Mouse (Mus musculus) right cerebral cortex, postnatal 36 days (tissue): ENCODE measurements around the gene Nepro.

ENCODE experiments used
- DNase-seq, 2 experiments: peaks; one replicate each; pipeline ENCODE4 v3.0.0; 2022; ENCODE audit warnings: low spot score in 2 of 2, mixed read lengths in 1 of 2

Nepro gene

DNA sequence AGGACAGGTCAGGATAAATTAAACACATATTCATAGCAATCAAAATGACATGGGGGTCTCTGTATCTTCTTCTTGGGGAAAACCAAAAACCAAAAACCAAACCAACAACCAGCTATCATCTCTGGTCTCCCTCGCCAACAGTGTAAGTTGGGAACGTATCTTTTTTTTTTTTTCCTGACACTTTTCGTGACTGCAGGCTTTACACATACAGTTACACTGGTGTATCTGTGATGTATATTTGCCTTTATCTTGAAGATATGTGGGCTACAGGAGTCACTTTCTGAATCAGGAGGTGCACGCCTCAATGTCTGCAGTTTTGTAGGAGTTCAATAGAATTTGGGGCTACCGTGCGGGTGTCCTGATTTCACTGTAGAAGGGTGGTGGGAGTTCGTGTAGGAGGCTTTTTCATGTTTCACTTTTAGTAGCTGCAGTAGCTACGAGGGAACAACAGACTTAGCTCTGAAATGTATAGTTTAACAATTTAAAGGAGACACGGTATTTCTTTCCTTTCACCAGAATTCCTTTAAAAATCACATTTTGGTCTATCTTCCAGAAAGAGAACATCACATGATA lies 42.3 kb downstream of the Nepro start:
- peak in 1 of 2 experiments; percentile 38 for DNase-seq

DNA sequence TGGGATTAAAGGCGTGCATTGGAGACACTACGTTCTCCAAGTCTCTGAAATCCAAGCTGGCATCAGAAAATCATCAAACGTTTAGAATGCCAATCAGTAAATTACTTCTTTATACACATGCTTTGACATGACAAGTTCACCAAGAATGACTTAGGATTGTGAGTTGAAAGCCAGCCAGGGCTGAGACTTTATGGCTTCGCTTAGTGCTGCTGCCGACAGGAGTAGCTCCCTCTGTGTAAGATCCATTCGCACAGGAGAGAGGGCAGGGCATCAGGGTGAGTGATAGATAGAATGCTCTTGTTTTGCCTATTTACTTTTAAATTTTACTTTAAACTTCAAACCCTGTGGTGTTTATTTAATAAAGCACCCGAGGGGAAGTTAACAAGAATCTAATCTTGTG lies 43.4 kb downstream of the Nepro start:
- DNase-seq, result no peak

DNA sequence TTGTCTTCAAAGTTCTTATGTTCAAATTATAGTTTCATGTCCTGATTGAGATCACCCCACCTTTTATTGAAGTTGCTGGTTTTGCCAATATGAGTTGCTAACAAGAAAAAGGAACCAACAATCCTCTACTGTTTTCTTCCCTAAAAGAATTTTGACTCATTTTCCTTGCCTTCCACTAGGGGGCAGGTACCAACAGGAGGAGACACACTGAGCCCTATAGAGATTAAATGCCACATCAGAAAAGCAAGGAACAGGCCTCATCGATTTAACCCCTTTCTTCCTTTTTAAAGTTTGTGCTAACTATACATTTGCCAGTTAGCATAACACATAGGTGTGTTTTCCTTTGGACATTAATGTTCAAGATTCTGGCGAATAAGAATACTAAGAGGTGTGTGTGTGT lies 43.9 kb downstream of the Nepro start:
- no peak for DNase-seq

DNA sequence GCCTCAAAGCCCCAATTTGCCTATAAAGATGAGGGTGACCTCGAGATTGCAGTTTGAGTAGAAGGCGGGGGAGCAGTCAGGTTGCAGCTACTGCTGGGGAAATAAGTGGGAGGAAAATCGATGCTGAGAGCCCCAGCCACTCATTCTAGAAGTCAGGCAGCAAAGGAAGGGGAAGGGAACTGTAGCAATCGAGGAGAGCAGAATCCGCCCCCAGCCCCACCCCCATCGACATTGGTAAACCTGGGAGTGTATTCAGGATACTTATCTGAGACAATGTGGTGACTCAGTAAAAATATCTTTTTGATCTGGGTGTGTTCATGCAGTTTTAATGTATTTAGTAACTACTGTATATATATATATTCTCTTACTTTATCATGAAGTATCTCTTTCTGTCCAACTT lies 48.5 kb downstream of the Nepro start:
- DNase-seq, result no peak

DNA sequence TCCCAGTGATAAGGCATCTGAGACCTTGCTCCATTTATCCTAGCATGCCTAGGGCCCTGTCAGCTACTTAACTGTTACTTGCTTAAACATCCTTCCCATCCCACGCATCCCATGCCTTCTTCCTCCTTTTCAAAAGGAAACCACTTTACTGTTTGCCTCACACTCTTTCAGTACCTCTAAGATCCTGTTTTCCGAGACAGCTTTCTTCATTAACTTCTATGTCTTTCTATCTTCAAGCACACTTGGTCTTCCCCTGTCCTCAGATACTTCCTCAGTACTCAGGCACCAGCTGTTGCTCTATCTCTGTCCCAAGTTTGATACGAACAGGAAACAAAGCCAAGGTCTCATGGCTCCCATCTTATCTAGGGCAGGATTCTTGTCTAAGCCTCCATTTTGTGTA lies 49.6 kb downstream of the Nepro start:
- DNase-seq, result no peak

DNA sequence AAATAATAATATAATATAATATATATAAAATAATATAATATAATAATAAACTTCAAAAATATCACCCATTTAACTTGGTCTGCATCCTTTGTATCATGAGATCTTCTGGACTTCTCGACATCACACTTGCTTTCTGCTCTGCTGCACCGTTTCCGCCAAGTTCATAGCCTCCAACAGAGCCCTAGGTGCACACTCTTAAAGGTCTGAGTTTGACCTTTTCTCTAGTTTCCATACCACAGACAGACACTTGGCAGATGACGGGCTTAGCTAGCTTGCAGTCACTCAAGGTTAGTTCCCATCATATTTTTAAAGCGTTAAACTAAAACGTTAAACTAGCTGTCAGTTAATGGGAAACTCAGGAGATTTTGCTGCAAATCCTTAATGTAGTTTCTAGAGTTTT lies 50.1 kb downstream of the Nepro start:
- DNase-seq, result no peak

DNA sequence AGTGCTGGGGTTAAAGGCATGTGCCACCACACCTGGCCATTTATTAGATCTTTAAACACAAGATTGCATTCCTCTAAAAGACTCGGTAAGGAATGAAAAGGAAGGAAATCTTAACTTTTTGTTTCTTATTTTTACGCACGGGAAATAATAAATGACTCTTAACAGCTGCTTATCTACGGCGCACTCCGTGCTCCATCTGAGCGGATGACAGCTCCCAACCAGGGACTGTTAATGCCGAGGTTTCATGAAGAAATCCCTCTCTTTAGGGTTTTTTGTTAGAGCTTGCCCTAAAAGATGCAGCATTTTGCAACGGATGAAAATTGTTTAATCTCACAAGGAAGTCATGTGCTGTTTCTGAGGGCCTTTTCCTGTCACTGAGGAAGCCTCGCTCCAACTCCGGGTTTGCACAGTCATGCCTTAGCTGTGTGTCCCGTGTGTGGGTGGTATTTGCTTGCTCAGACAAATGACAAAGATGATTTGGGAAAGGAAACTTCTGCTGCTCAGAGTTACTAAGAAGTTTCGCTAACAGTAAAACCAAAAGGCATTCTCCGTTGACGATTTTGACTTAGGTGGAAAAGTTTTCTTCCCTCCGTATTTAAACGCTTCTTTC lies 54.5 kb downstream of the Nepro start:
- peak in 1 of 2 experiments; percentile 14 for DNase-seq

DNA sequence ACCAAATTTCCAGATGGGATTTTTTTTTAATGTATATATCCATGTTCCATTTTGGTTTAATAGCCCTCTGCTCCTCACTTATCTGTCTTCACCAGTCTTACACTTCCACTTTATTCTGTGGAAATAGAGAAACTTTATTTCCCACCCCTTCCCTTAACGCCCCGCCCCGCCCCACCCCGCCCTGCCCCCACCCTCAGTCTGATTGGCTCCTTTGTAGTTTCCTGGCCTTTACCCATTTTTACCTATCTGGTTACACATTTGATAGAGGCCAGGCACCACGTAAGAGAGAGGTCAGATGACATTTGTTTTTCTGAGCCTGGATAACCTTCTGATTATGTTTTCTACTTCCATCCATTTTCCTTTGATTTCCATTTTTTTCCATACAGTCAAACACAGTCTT lies 55.4 kb downstream of the Nepro start:
- DNase-seq, result no peak

DNA sequence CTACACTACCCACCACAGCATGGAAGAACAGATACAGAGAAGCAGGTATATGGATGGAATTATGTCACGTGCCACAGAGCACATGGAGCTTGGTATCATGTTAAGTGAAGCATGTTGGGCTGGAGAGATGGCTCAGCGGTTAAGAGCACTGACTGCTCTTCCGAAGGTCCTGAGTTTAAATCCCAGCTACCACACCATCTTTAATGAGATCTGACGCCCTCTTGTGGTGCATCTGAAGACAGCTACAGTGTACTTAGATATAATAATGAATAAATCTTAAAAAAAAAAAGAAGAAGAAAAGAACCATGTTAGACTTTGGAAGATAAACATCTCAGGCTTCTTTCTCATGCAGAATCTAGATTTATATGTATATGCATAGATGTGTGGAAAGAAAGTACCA lies 56.6 kb downstream of the Nepro start:
- DNase-seq, result no peak
